Mouse (Mus musculus): ENCODE measurements around the gene B4galt4.

- no peak for TF ChIP-seq GATA1 (IDR thresholded peaks at IDR 0.05; ENCODE audit: low read length)
- no peak for TF ChIP-seq TAL1 (IDR thresholded peaks at IDR 0.05; ENCODE audit: low read length)
Measured at GRCm38 (mm10) chr16:38750803-38751202, 8.7 kb downstream of the B4galt4 start.
